Mouse (Mus musculus) right cerebral cortex, postnatal 10 days (tissue): ENCODE results near the gene Ccdc36.

Experiments
- DNase-seq, 2 experiments: peaks; one replicate each; pipeline ENCODE4 v3.0.0; 2021; ENCODE audit warnings: low spot score in 2 of 2

The Ccdc36 gene

DNA sequence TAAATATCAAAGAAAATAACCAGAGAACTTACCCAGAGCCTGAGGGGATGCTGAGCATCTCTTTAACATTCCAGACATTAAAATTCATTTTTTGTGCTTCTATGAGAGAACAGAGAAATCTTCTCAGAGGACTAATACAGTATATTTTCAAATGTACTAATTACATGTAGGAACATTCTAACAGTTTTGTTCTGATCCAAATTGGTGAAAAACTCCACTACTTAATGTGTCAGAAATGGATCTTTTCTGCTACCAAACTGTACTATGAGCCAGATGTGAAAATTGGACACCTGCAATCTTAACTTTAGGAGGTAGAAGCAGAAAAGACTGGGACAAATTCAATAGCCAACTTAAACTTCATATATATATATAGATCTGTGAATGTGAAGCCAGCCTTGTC is at the start of gene Ccdc36:
Ccdc36 (minus strand) TSS at position 101 of the 400 bp plus-strand sequence.
- no peak for DNase-seq

DNA sequence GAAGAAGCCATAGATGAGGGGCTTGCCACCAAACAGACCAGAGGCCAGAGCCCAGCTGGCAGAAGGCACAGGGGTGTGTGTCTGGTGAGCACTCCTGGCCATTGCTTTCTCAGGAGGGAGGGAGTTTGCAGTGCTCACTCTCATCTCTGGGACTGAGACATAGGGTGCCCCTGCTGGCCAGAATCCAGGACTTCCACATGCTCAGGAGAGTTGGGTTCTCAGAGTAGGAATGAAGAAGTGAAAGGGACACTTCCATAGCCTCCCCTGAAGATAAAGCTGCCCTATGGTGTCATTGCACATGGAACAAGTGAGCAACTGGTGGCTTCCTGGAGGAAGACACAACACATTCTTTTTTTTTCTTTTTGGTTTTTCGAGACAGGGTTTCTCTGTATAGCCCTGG is 46.2 kb upstream of the Ccdc36 start:
- peak in 1 of 2 experiments; percentile 23 for DNase-seq

- DNase-seq, result no peak
These were observed 41.6 kb upstream of the Ccdc36 start for GRCm38 (mm10) chr9:108469845-108470244.

GRCm38 (mm10) chr9:108469430-108469829 is 41.1 kb upstream of the Ccdc36 start:
- no peak for DNase-seq

GRCm38 (mm10) chr9:108466219-108466618 is 37.9 kb upstream of the Ccdc36 start:
- no peak for DNase-seq

GRCm38 (mm10) chr9:108463713-108464112 is 35.4 kb upstream of the Ccdc36 start:
- no peak for DNase-seq

- peak in 1 of 2 experiments; percentile 23 for DNase-seq
These were observed 33.9 kb upstream of the Ccdc36 start for GRCm38 (mm10) chr9:108462192-108462591.

DNA sequence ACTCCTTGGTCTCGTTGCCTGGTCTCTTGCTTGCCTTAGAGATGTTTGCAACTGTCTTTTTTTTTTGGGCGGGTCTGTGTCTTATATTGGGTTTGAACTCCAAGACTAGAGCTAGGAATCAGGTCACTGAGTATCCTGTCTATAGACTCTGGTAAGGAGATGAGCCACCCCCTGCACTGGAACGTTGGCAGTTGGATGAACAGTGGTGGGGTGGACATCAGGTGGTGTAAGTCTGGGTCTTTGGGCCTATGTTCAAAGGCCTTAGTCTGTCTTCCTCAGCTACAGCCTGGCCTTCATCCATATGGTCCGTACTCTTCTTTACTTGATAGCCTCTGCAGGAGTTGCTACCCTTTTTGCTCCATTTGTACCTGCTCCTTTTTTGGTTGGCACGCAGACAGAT is 33.4 kb upstream of the Ccdc36 start:
- peak in 1 of 2 experiments; percentile 25 for DNase-seq

DNA sequence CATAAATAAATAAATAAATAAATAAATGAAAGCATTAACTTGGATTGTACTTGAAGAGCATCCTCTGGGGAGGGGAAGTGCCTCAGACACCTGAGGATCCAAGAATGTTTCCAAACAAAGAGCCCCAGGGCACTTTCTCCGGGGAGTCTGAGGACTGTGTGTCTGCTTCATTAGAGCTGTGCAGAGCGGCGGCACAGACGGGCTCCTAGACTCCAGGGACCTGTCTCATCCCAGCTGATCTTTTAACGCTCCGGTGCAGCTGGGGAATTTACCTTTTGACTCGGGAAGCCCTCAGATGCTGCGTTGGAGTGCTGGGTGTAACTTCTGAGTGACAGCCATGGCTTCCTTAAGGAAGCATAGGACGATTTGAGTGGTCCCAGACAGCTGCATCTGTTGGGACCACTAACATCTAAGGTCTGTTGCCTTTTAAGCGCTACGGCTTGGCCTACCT is 32.9 kb upstream of the Ccdc36 start, which contains the start of gene Klhdc8b:
Klhdc8b (minus strand) TSS at position 401 of the 451 bp plus-strand sequence.
- peak in 1 of 2 experiments; percentile 29 for DNase-seq

DNA sequence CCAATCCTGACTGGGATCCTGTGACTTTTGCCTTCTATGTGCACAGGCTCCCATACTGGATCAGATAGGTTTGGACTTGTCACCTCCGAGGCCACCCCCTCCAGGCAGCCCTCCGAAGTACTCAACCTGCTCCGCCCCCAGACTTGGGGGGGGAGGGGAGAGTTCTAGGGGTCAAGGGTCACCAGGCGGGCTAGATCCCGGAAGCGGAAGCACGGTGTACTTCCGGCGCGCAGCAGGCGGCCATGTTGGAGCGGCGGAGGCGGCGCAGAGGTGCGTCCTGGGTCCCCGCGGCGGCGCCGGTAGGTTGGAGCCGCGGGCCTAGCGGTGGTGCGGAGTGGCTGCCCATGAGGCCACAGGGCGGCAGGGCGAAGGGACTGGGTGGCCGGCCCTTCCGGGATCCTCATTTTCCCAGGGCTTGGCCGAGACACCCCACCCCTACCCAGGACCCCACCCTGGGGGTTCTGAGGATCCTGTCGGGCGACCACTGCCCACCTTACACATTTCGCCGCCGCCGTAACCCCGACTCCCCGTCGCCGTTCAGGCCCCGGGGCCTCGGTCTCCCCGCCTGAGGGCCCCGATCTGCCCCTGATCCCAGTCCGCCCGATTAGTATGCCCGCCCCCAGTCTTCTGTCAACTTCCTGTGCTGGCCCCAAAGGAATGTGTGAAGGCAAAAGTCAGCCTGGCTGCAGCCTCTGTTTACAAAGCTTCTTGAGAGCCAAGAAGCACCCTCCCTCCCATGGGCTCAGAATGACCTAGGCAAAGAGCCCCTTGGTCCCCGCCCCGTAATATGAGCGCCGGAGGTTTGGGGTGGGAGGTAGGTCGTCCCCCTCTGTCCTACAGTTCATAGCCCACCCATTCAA is 32.3 kb upstream of the Ccdc36 start, which contains the start of gene Ccdc71:
Ccdc71 (plus strand) TSS at position 209 of the 860 bp plus-strand sequence.
- DNase-seq, result peak; percentile 93

- no peak for DNase-seq
These were observed 31.6 kb upstream of the Ccdc36 start for GRCm38 (mm10) chr9:108459939-108460318.

DNA sequence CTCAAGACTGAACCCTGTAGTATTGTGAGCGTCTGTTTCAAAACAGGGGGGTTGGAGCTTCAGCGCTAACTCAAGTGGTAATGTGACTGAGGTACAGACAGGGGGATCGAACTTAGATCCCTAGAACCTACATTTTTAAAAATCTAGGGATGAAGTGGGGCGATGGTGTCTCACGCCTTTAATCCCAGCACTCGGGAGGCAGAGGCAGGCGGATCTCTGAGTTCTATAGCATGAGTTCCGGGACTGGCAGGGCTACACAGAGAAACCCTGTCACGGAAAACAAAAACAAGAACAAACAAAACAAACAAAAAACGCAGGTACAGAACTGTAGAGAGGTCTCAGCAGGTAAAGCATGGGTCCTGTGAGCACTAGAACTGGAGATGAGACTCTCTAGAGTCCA is 28.7 kb upstream of the Ccdc36 start:
- DNase-seq, result no peak

DNA sequence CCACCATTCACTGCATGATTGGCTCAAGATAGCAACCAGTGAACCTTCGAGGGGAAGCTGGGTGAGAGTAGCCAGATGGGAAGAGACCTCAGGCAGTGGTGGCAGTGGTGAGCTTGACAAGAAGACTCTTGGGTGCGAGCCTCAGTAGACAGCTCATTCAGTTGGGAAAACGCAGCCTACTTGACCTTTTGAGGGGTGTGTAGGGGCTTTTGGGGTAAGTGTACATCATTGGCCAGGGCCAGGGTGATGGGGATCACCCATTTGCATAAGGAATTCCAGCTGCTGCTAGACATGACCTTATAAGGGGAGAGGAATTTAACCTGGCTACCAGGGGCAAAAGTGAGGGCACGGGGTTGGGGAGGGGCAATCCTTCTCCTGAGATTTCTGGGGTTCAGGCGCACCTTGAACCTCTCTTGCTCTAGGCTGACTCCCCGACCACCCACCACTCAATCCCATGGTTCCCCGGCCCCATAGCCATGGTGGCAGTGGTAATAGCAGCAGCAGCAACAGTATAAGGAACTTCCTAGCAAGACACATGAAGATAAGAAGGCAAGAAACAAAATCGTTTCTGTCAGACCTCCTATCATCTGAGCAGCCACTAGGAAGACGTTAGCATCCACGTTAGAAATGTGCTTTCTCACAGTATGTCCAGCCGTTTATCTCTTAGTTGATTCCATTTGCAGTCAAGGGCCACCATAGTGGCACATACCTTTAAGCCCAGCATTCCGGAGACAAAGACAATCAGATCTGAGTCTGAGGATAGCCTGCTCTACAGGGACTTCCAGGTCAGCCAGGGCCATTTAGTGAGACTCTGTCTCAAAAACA is 27.7 kb upstream of the Ccdc36 start:
- DNase-seq, result peak in 1 of 2 experiments; percentile 20

DNA sequence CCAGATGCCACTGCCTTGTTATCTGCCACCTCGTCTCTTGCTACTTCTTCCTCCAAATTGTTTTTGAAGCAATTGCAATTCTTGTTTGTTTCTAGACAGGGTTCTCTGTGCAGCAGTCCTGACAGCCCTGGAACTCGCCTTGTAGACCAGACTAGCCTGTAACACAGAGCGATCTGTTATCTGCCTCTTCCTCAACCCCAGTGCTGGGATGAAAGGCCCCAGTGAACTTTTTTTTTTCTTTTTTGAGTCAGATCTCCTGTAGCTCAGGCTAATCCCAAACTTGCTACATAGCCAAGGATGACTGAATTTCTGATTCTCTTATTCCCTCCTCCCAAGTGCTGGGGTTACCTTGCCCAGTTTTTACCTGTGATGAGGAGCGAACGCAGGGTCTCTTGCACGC is 26.1 kb upstream of the Ccdc36 start:
- DNase-seq, result no peak

- no peak for DNase-seq
These were observed 25.2 kb upstream of the Ccdc36 start for GRCm38 (mm10) chr9:108453458-108453857.

DNA sequence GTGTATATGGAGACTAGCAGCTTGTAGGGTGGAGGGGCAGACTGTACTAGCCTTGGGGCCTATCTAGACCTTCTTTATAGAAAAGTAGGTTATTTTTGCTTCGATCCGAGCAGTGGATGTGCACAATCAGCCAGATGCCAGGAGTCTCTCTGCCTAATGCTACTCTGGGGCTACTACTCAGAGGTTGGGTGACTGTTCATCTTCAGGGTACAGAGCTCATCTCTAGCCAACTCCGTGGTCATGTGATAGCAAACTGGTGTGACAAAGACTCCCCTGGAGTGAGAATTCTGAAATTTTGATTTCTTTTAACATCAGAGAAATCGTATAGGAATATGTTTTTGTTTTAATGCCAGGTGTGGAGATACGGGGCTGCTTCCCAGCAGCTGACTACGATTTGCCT is 24.6 kb upstream of the Ccdc36 start:
- DNase-seq, result no peak

- peak; percentile 90 to 94 for DNase-seq
These were observed 24.1 kb upstream of the Ccdc36 start for GRCm38 (mm10) chr9:108452291-108452906.

GRCm38 (mm10) chr9:108451519-108452160 is 23.4 kb upstream of the Ccdc36 start:
- no peak for DNase-seq

GRCm38 (mm10) chr9:108451170-108451493 is 22.8 kb upstream of the Ccdc36 start:
- no peak for DNase-seq

DNA sequence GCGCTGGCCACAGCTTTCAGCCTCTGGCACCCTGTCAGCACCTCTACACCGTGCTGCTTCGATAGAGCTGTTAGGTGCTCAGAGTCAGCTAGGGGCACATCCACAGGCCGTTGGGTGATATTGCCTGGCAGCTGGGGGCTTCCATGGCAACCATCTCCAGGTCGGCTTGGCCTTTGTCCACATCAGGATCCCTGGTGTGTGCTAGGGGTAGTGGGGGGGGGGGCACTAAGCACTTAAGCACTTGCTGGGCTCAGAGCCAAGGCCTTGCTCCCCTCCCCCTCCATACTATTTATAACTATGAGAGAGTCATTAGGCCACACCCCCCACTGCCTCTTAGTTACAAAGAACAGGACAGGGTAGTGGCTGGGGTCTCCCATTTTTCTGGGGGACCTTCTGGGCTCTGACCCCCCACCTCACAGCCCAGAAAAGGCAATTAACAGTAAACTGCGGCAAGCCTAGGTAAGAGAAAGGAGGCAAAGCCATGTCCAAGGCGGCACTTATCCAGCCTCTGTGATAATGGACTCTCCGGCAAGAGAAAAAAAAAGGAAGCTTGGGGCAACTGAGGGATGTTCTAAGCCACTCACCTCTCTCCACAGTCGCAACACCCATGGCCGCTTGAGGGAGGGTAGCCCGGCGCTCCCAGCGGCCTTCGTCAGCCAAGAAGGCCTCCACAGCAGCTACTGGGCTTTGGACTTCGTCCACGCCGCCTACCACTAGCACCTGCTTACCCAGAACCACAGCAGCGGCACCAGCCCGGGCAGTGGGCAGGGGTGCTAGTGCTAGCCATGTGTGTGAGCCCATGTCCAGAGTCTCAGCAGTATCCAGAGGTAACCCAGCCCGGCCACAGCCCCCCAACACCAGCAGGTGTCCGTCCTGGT is 22.2 kb upstream of the Ccdc36 start:
- peak in 1 of 2 experiments; percentile 54 for DNase-seq

DNA sequence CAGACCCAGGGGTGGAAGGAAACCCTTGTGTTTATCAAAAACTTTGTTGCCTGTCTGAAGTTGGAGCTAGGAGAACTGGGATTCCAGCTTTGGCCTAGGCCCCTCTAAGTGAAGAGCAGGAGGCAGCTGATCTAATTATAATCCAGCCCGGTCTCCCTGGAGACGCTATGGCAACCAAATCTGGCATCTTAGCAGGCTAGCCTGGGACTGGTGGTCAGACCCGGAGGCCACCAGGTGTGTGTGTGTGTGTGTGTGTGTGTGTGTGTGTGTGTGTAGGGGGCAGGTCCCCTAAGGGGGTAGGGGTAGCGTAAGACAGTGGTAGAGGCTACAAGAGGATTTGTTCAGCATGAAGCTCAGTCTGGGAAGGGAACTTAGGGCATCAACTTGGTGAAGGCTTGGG is 21.6 kb upstream of the Ccdc36 start:
- peak; percentile 80 to 88 for DNase-seq
